Mouse (Mus musculus): ENCODE measurements around the gene Enpp1. TPM values are rescaled to one million over a fixed set of nuclear protein-coding genes. Genes with fewer than 3 reads are reported as not detected.

The Enpp1 gene
- total RNA-seq, 2 experiments from 2014 or later, result 3.4 TPM

- DNase-seq (ENCODE audit: low spot score in 2 of 2), result no peak
These were observed 113.3 kb downstream of the Enpp1 start for GRCm38 (mm10) chr10:24598693-24599092.

DNA sequence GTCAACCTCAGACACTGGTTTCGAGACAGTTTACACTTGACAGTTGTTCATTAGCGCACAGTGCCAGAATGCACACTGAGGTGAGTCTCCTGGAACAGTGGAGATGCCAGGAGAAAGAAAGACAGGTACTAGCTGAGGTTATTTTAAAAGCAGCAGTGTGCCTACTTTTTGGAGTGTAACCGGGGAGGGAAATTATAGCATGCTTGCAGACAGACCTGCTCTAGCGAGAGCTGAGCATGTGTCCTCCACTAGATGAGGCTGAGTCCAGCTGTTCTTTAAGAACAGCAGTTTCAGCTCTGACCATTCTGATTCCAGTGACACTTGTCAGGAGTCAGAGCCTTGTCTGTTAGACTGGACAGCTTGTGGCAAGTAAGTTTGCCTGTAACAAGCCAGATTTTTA is 114.2 kb downstream of the Enpp1 start:
- no peak for DNase-seq (ENCODE audit: low spot score in 2 of 2)

GRCm38 (mm10) chr10:24596869-24597339 is 115.1 kb downstream of the Enpp1 start:
- DNase-seq (ENCODE audit: low spot score in 2 of 2), result no peak

GRCm38 (mm10) chr10:24596003-24596868 is 115.7 kb downstream of the Enpp1 start:
- no peak for DNase-seq (ENCODE audit: low spot score in 2 of 2)

GRCm38 (mm10) chr10:24595250-24596002 is 116.5 kb downstream of the Enpp1 start, which contains the start of gene Ccn2:
Ccn2 (plus strand) TSS chr10:24595442.
- DNase-seq (ENCODE audit: low spot score in 2 of 2), result peak in 1 of 2 experiments; percentile 21

GRCm38 (mm10) chr10:24593556-24593955 is 118.4 kb downstream of the Enpp1 start:
- no peak for DNase-seq (ENCODE audit: low spot score in 2 of 2)

DNA sequence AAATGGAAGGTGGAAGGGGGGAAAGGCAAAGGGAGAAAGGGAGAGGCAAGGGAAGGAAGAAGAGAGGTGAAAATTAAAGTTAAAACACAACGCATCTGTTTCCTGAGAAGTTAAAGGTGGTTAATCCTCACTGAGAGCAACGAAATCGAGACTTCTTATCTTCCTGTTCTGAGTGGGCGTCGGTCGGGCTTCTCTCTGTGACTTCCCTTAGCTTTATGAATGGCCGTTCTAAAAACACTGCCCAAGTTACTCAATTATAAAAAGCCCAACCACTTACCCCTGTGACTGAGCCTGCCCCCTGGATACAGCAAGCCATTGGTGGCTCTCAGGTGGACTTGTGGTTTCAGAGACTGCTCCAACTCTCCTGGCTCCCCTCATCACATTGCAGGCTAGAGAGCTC is 119.0 kb downstream of the Enpp1 start:
- DNase-seq (ENCODE audit: low spot score in 2 of 2), result no peak

DNA sequence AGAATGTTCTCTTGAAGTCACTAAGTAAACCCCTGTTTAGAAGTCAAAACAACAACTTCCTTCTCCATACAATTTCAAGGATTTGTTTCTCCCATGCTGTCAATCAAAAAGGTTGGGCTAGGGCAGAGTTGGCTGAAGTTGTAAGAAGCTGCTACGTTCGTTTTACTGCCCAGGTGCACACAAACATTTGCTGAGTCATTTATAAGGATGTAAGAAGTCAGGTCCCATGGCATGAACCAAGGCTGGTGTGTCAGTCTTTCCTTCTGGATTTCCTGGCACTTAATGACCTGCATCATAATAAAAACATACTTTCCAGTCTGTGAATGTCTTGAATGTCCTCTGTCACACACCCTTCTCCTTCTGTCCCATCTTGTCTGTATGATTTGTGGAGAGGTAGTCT is 119.6 kb downstream of the Enpp1 start:
- no peak for DNase-seq (ENCODE audit: low spot score in 2 of 2)

GRCm38 (mm10) chr10:24591741-24592140 is 120.2 kb downstream of the Enpp1 start:
- DNase-seq (ENCODE audit: low spot score in 2 of 2), result no peak

GRCm38 (mm10) chr10:24591136-24591535 is 120.8 kb downstream of the Enpp1 start:
- peak; percentile 52 to 83 for DNase-seq (ENCODE audit: low spot score in 2 of 2)

GRCm38 (mm10) chr10:24590546-24590945 is 121.4 kb downstream of the Enpp1 start:
- DNase-seq (ENCODE audit: low spot score in 2 of 2), result no peak

- no peak for DNase-seq (ENCODE audit: low spot score in 2 of 2)
These were observed 122.7 kb downstream of the Enpp1 start for GRCm38 (mm10) chr10:24589238-24589637.

- no peak for DNase-seq (ENCODE audit: low spot score in 2 of 2)
These were observed 123.1 kb downstream of the Enpp1 start for GRCm38 (mm10) chr10:24588824-24589223.

Other genes starting within 250 kb of the Enpp1 start
- 1 to 10 TPM; 7.8 to 9.8 TPM for gene Ccn2, start 116.7 kb downstream of the Enpp1 start, total RNA-seq (2021)
- gene Enpp3, start 130.7 kb upstream of the Enpp1 start, total RNA-seq (2021), result under 1 TPM; 0.32 to 0.56 TPM
- 10 to 100 TPM; 29.7 to 34.0 TPM for gene Med23, start 157.8 kb upstream of the Enpp1 start, total RNA-seq (2021)
- not detected for gene Arg1, start 215.3 kb upstream of the Enpp1 start, total RNA-seq (2021)